Mouse (Mus musculus) embryonic fibroblast, embryonic 13.5 days (primary cell): ENCODE results near the gene Gtf3c5. TPM values are rescaled to one million over a fixed set of nuclear protein-coding genes. Genes with fewer than 3 reads are reported as not detected.

Experiments used
- H3K27ac ChIP-seq: 2 replicates; pipeline ENCODE4 v1.5.1; 2012; ENCODE audit warnings: low read length, control low read depth, inconsistent platforms; ENCODE audit not compliant: insufficient read depth
- H3K4me1 ChIP-seq: 2 replicates; pipeline ENCODE4 v1.6.1; 2011; ENCODE audit warnings: low read length; ENCODE audit not compliant: control insufficient read depth, insufficient read depth
- H3K4me3 ChIP-seq: 2 replicates; pipeline ENCODE4 v1.5.1; 2011; ENCODE audit warnings: mild to moderate bottlenecking, control low read depth, low read length; ENCODE audit not compliant: insufficient read depth
- CTCF ChIP-seq: IDR thresholded peaks from 2 replicates; pipeline ENCODE4 v1.5.1; 2011; ENCODE audit warnings: mild to moderate bottlenecking, control low read depth, low read length, moderate library complexity, borderline replicate concordance; ENCODE audit not compliant: insufficient read depth
- POLR2A ChIP-seq: IDR thresholded peaks from 2 replicates; pipeline ENCODE4 v1.6.1; 2011; ENCODE audit warnings: low read depth, mild to moderate bottlenecking, control low read depth, low read length, moderate library complexity
- polyA plus RNA-seq: library from polyadenylated mRNA; stranded (reverse); fragments of >200 nt; gene quantifications from 2 replicates; pipeline ENCODE4 v1.2.4, GENCODE M21; 2011; ENCODE audit warnings: low read depth; ENCODE audit not compliant: missing spikeins, insufficient read length

Gene Gtf3c5
- polyA plus RNA-seq, 1 experiment = 23.1 TPM

GRCm38 (mm10) chr2:28576815-28577214, 6.7 kb downstream of the Gtf3c5 start:
- no peak overlapping the region for H3K27ac ChIP-seq
- TF ChIP-seq CTCF = no peak
- no peak for TF ChIP-seq POLR2A
- no peaks in the 10 kb centered on the region for H3K4me1 ChIP-seq
- H3K4me3 ChIP-seq = no peak overlapping the region

GRCm38 (mm10) chr2:28575341-28575740, 8.2 kb downstream of the Gtf3c5 start:
- no peak for TF ChIP-seq POLR2A
- TF ChIP-seq CTCF = no peak
- Histone ChIP-seq H3K27ac (no peak overlapping the region), H3K4me3 (no peak overlapping the region), H3K4me1 (no peaks in the 10 kb centered on the region)

GRCm38 (mm10) chr2:28569903-28570302, 13.6 kb downstream of the Gtf3c5 start:
- no peak for TF ChIP-seq CTCF
- TF ChIP-seq POLR2A = no peak
- no peaks in the 10 kb centered on the region for H3K4me1 ChIP-seq
- no peak overlapping the region for H3K27ac ChIP-seq
- H3K4me3 ChIP-seq = no peak overlapping the region

- Histone ChIP-seq H3K4me1 (no peaks in the 10 kb centered on the region), H3K4me3 (no peak overlapping the region), H3K27ac (no peak overlapping the region)
- no peak for TF ChIP-seq POLR2A
- TF ChIP-seq CTCF = no peak
Observed at GRCm38 (mm10) chr2:28566545-28566944, 17.0 kb downstream of the Gtf3c5 start.

GRCm38 (mm10) chr2:28564380-28564779, 19.2 kb downstream of the Gtf3c5 start:
- TF ChIP-seq POLR2A (no peak), CTCF (no peak)

GRCm38 (mm10) chr2:28563830-28564229, 19.7 kb downstream of the Gtf3c5 start:
- TF ChIP-seq POLR2A (no peak), CTCF (no peak)
- Histone ChIP-seq H3K4me1 (no peaks in the 10 kb centered on the region), H3K4me3 (no peak overlapping the region), H3K27ac (no peak overlapping the region)

More at GRCm38 (mm10) chr2:28564380-28564779, 19.2 kb downstream of the Gtf3c5 start:
- no peaks in the 10 kb centered on the region for H3K4me1 ChIP-seq
- H3K27ac ChIP-seq = no peak overlapping the region
- H3K4me3 ChIP-seq = no peak overlapping the region

- no peak for TF ChIP-seq POLR2A
- TF ChIP-seq CTCF = no peak
- Histone ChIP-seq H3K4me3 (no peak within 1 kb of the TSS), H3K27ac (no peak within 1 kb of the TSS), H3K4me1 (no peaks in the 10 kb centered on the region)
Observed at GRCm38 (mm10) chr2:28563303-28563702, 20.2 kb downstream of the Gtf3c5 start, which contains the start of gene Cel. Cel (minus strand) TSS chr2:28563403.

- Histone ChIP-seq H3K27ac (no peak overlapping the region), H3K4me3 (no peak overlapping the region), H3K4me1 (no peaks in the 10 kb centered on the region)
- TF ChIP-seq POLR2A (no peak), CTCF (no peak)
Observed at GRCm38 (mm10) chr2:28557452-28557851, 26.1 kb downstream of the Gtf3c5 start.

- H3K4me3 ChIP-seq = no peak overlapping the region
- TF ChIP-seq CTCF (no peak), POLR2A (no peak)
- H3K4me1 ChIP-seq = no peaks in the 10 kb centered on the region
- H3K27ac ChIP-seq = no peak overlapping the region
Observed at GRCm38 (mm10) chr2:28552301-28552700, 31.2 kb downstream of the Gtf3c5 start.

GRCm38 (mm10) chr2:28549157-28549556, 34.4 kb downstream of the Gtf3c5 start:
- no peaks in the 10 kb centered on the region for H3K4me1 ChIP-seq
- no peak overlapping the region for H3K4me3 ChIP-seq
- no peak overlapping the region for H3K27ac ChIP-seq
- TF ChIP-seq POLR2A (no peak), CTCF (no peak)

GRCm38 (mm10) chr2:28547237-28548172, 36.0 kb downstream of the Gtf3c5 start:
- no peak overlapping the region for H3K27ac ChIP-seq
- H3K4me3 ChIP-seq = no peak overlapping the region
- no peaks in the 10 kb centered on the region for H3K4me1 ChIP-seq
- TF ChIP-seq POLR2A (no peak), CTCF (peak; percentile 93)
